Mouse (Mus musculus): ENCODE results near the gene Fuz. TPM values are rescaled to one million over a fixed set of nuclear protein-coding genes. Genes with fewer than 3 reads are reported as not detected.
A peak's percentile ranks its signal among the peaks of the same experiment; 100 is the strongest.

Gene Fuz
- polyA plus RNA-seq, 1 experiment = 17.1 TPM

- peaks cover 12% of the 10 kb centered on the region for H3K4me1 ChIP-seq (ENCODE audit: control insufficient read depth, insufficient read depth, insufficient read length, low read length)
Measured at GRCm38 (mm10) chr7:44855036-44855435, 40.8 kb upstream of the Fuz start.

GRCm38 (mm10) chr7:44856265-44856916 is 39.5 kb upstream of the Fuz start:
- H3K27ac ChIP-seq (replicated peaks; ENCODE audit: low read depth, low read length) = 0 out of 2 replicates have a peak overlapping the region, but pooled peaks have one; percentile 2

More at GRCm38 (mm10) chr7:44855036-44855435, 40.8 kb upstream of the Fuz start:
- Histone ChIP-seq H3K4me3 (ENCODE audit: insufficient read depth, low read depth, low read length) (peak overlapping the region; percentile 75), H3K27ac (replicated peaks; ENCODE audit: low read depth, low read length) (peak overlapping the region; percentile 95)

GRCm38 (mm10) chr7:44857042-44857552 is 38.8 kb upstream of the Fuz start, which contains the start of gene Pnkp:
Gene Pnkp, plus strand, starts transcription at chr7:44857139.
- Histone ChIP-seq H3K4me1 (ENCODE audit: control insufficient read depth, insufficient read depth, insufficient read length, low read length) (peaks cover 12% of the 10 kb centered on the region), H3K27ac (replicated peaks; ENCODE audit: low read depth, low read length) (peak within 1 kb of the TSS; percentile 69), H3K4me3 (ENCODE audit: insufficient read depth, low read depth, low read length) (peak within 1 kb of the TSS; percentile 90)

More at GRCm38 (mm10) chr7:44856265-44856916, 39.5 kb upstream of the Fuz start:
- Histone ChIP-seq H3K4me3 (ENCODE audit: insufficient read depth, low read depth, low read length) (peak overlapping the region; percentile 90), H3K4me1 (ENCODE audit: control insufficient read depth, insufficient read depth, insufficient read length, low read length) (peaks cover 12% of the 10 kb centered on the region)

GRCm38 (mm10) chr7:44857905-44858304 is 38.0 kb upstream of the Fuz start:
- H3K4me1 ChIP-seq (ENCODE audit: control insufficient read depth, insufficient read depth, insufficient read length, low read length) = peaks cover 12% of the 10 kb centered on the region
- H3K4me3 ChIP-seq (ENCODE audit: insufficient read depth, low read depth, low read length) = peak overlapping the region; percentile 90; the same call in 1 of the 2 replicates
- H3K27ac ChIP-seq (replicated peaks; ENCODE audit: low read depth, low read length) = peak overlapping the region; percentile 24; the same call in 1 of the 2 replicates

- peaks cover 10% of the 10 kb centered on the region for H3K4me1 ChIP-seq (ENCODE audit: control insufficient read depth, insufficient read depth, insufficient read length, low read length)
Measured at GRCm38 (mm10) chr7:44859896-44860295, 36.0 kb upstream of the Fuz start.

GRCm38 (mm10) chr7:44860576-44861428 is 35.1 kb upstream of the Fuz start:
- H3K4me1 ChIP-seq (ENCODE audit: control insufficient read depth, insufficient read depth, insufficient read length, low read length) = peaks cover 7% of the 10 kb centered on the region
- no peak overlapping the region for H3K4me3 ChIP-seq (ENCODE audit: insufficient read depth, low read depth, low read length)
- H3K27ac ChIP-seq (replicated peaks; ENCODE audit: low read depth, low read length) = no peak overlapping the region

More at GRCm38 (mm10) chr7:44859896-44860295, 36.0 kb upstream of the Fuz start:
- Histone ChIP-seq H3K4me3 (ENCODE audit: insufficient read depth, low read depth, low read length) (no peak overlapping the region), H3K27ac (replicated peaks; ENCODE audit: low read depth, low read length) (no peak overlapping the region)

- Histone ChIP-seq H3K4me3 (ENCODE audit: insufficient read depth, low read depth, low read length) (no peak overlapping the region), H3K27ac (replicated peaks; ENCODE audit: low read depth, low read length) (no peak overlapping the region), H3K4me1 (ENCODE audit: control insufficient read depth, insufficient read depth, insufficient read length, low read length) (peaks cover 8% of the 10 kb centered on the region)
Measured at GRCm38 (mm10) chr7:44861429-44861816, 34.5 kb upstream of the Fuz start.

GRCm38 (mm10) chr7:44862434-44862833 is 33.4 kb upstream of the Fuz start:
- H3K4me3 ChIP-seq (ENCODE audit: insufficient read depth, low read depth, low read length) = no peak overlapping the region
- H3K4me1 ChIP-seq (ENCODE audit: control insufficient read depth, insufficient read depth, insufficient read length, low read length) = peaks cover 12% of the 10 kb centered on the region

GRCm38 (mm10) chr7:44863210-44863609 is 32.7 kb upstream of the Fuz start:
- Histone ChIP-seq H3K4me3 (ENCODE audit: insufficient read depth, low read depth, low read length) (no peak overlapping the region), H3K4me1 (ENCODE audit: control insufficient read depth, insufficient read depth, insufficient read length, low read length) (peaks cover 16% of the 10 kb centered on the region), H3K27ac (replicated peaks; ENCODE audit: low read depth, low read length) (no peak overlapping the region)

More at GRCm38 (mm10) chr7:44862434-44862833, 33.4 kb upstream of the Fuz start:
- H3K27ac ChIP-seq (replicated peaks; ENCODE audit: low read depth, low read length) = no peak overlapping the region

- H3K27ac ChIP-seq (replicated peaks; ENCODE audit: low read depth, low read length) = no peak overlapping the region
- H3K4me3 ChIP-seq (ENCODE audit: insufficient read depth, low read depth, low read length) = no peak overlapping the region
- peaks cover 20% of the 10 kb centered on the region for H3K4me1 ChIP-seq (ENCODE audit: control insufficient read depth, insufficient read depth, insufficient read length, low read length)
Measured at GRCm38 (mm10) chr7:44863982-44864494, 31.8 kb upstream of the Fuz start.

- Histone ChIP-seq H3K27ac (replicated peaks; ENCODE audit: low read depth, low read length) (no peak overlapping the region), H3K4me1 (ENCODE audit: control insufficient read depth, insufficient read depth, insufficient read length, low read length) (peaks cover 20% of the 10 kb centered on the region), H3K4me3 (ENCODE audit: insufficient read depth, low read depth, low read length) (no peak overlapping the region)
Measured at GRCm38 (mm10) chr7:44864595-44865542, 31.0 kb upstream of the Fuz start.

- Histone ChIP-seq H3K27ac (replicated peaks; ENCODE audit: low read depth, low read length) (peak overlapping the region; percentile 4; the same call in 1 of the 2 replicates), H3K4me1 (ENCODE audit: control insufficient read depth, insufficient read depth, insufficient read length, low read length) (peaks cover 20% of the 10 kb centered on the region), H3K4me3 (ENCODE audit: insufficient read depth, low read depth, low read length) (no peak overlapping the region)
Measured at GRCm38 (mm10) chr7:44866276-44867009, 29.4 kb upstream of the Fuz start.

- H3K27ac ChIP-seq (replicated peaks; ENCODE audit: low read depth, low read length) = no peak overlapping the region
- no peak overlapping the region for H3K4me3 ChIP-seq (ENCODE audit: insufficient read depth, low read depth, low read length)
- H3K4me1 ChIP-seq (ENCODE audit: control insufficient read depth, insufficient read depth, insufficient read length, low read length) = peaks cover 20% of the 10 kb centered on the region
Measured at GRCm38 (mm10) chr7:44867010-44867702, 28.7 kb upstream of the Fuz start.

Measured in brown adipose tissue, adult 24 weeks (tissue).